Mouse (Mus musculus): ENCODE measurements around the gene Cyld. TPM values are rescaled to one million over a fixed set of nuclear protein-coding genes. Genes with fewer than 3 reads are reported as not detected.
A peak's percentile ranks its signal among the peaks of the same experiment; 100 is the strongest.
"Not testable (repeated sequence)": the region's sequence is repeated elsewhere in the genome, so short reads cannot be mapped to it uniquely, and the experiment has no call there.

The Cyld gene
- 12.9 and 13.2 TPM in 2 replicates for polyA plus RNA-seq (2014; fragmentation: Nextera tagmentation; extraction: Ambion mirVana)

- DNase-seq (ENCODE audit: low spot score) (peak; percentile 99), ATAC-seq (replicated peaks; ENCODE audit: low FRiP score) (peak; percentile 98)
- Histone ChIP-seq H3K27ac (ENCODE audit: low read depth, low read length) (no peak within 1 kb of the TSS), H3K27me3 (ENCODE audit: control insufficient read depth, insufficient read depth, low read length) (no peaks in the 10 kb centered on the region), H3K36me3 (ENCODE audit: control insufficient read depth, insufficient read depth, low read length) (no peaks in the 10 kb centered on the region), H3K4me1 (replicated peaks; ENCODE audit: control insufficient read depth, insufficient read depth, low read length) (no peaks in the 10 kb centered on the region), H3K4me3 (ENCODE audit: low read depth, low read length) (peak within 1 kb of the TSS; percentile 64), H3K4me2 (ENCODE audit: low read depth, low read length, severe bottlenecking) (peak within 1 kb of the TSS; percentile 82), H3K9me3 (ENCODE audit: control insufficient read depth, low read length) (no peaks in the 10 kb centered on the region), H3K9ac (ENCODE audit: low read length) (peak within 1 kb of the TSS; percentile 62)
- WGBS = under 1% methylated on average over 79 of the region's 80 CpGs
Measured at GRCm38 (mm10) chr8:88696721-88697641, at the start of gene Cyld. Gene Cyld (plus strand): TSS chr8:88697028.

- Histone ChIP-seq H3K9me3 (ENCODE audit: control insufficient read depth, low read length) (no peaks in the 10 kb centered on the region), H3K36me3 (ENCODE audit: control insufficient read depth, insufficient read depth, low read length) (no peaks in the 10 kb centered on the region), H3K9ac (ENCODE audit: low read length) (no peak overlapping the region), H3K27ac (ENCODE audit: low read depth, low read length) (no peak overlapping the region), H3K4me2 (ENCODE audit: low read depth, low read length, severe bottlenecking) (no peak overlapping the region), H3K4me3 (ENCODE audit: low read depth, low read length) (no peak overlapping the region), H3K27me3 (ENCODE audit: control insufficient read depth, insufficient read depth, low read length) (no peaks in the 10 kb centered on the region), H3K4me1 (replicated peaks; ENCODE audit: control insufficient read depth, insufficient read depth, low read length) (peaks cover 5% of the 10 kb centered on the region; the same call in 1 of the 2 replicates)
- DNase-seq (ENCODE audit: low spot score) (no peak), ATAC-seq (replicated peaks; ENCODE audit: low FRiP score) (0 out of 2 replicates have a peak, but pooled peaks have one; percentile 18)
Measured at GRCm38 (mm10) chr8:88648322-88648721, 48.5 kb upstream of the Cyld start.

- H3K36me3 ChIP-seq (ENCODE audit: control insufficient read depth, insufficient read depth, low read length) = no peaks in the 10 kb centered on the region
- no peaks in the 10 kb centered on the region for H3K9me3 ChIP-seq (ENCODE audit: control insufficient read depth, low read length)
- no peak overlapping the region for H3K4me2 ChIP-seq (ENCODE audit: low read depth, low read length, severe bottlenecking)
- no peak overlapping the region for H3K27ac ChIP-seq (ENCODE audit: low read depth, low read length)
- H3K4me1 ChIP-seq (replicated peaks; ENCODE audit: control insufficient read depth, insufficient read depth, low read length) = peaks cover 5% of the 10 kb centered on the region; the same call in 1 of the 2 replicates
- H3K9ac ChIP-seq (ENCODE audit: low read length) = no peak overlapping the region
- no peak for DNase-seq (ENCODE audit: low spot score)
- ATAC-seq (replicated peaks; ENCODE audit: low FRiP score) = no peak
- no peaks in the 10 kb centered on the region for H3K27me3 ChIP-seq (ENCODE audit: control insufficient read depth, insufficient read depth, low read length)
- 84% methylated on average over 6 of the region's 6 CpGs for WGBS
- no peak overlapping the region for H3K4me3 ChIP-seq (ENCODE audit: low read depth, low read length)
Measured at GRCm38 (mm10) chr8:88650016-88650708, 46.7 kb upstream of the Cyld start.

GRCm38 (mm10) chr8:88651122-88651521 lies 45.7 kb upstream of the Cyld start:
- not testable (repeated sequence) for H3K36me3 ChIP-seq (ENCODE audit: control insufficient read depth, insufficient read depth, low read length); ATAC-seq (replicated peaks; ENCODE audit: low FRiP score)

GRCm38 (mm10) chr8:88655334-88655733 lies 41.5 kb upstream of the Cyld start:
- H3K27me3 ChIP-seq (ENCODE audit: control insufficient read depth, insufficient read depth, low read length) = no peaks in the 10 kb centered on the region
- no peak for ATAC-seq (replicated peaks; ENCODE audit: low FRiP score)

More at GRCm38 (mm10) chr8:88651122-88651521, 45.7 kb upstream of the Cyld start:
- not testable (repeated sequence) for H3K9me3 ChIP-seq (ENCODE audit: control insufficient read depth, low read length); H3K4me1 ChIP-seq (replicated peaks; ENCODE audit: control insufficient read depth, insufficient read depth, low read length); H3K4me3 ChIP-seq (ENCODE audit: low read depth, low read length); H3K27ac ChIP-seq (ENCODE audit: low read depth, low read length); H3K4me2 ChIP-seq (ENCODE audit: low read depth, low read length, severe bottlenecking); DNase-seq (ENCODE audit: low spot score); H3K9ac ChIP-seq (ENCODE audit: low read length); H3K27me3 ChIP-seq (ENCODE audit: control insufficient read depth, insufficient read depth, low read length)
- 77% methylated on average over 4 of the region's 4 CpGs for WGBS

GRCm38 (mm10) chr8:88659873-88660272 lies 37.0 kb upstream of the Cyld start:
- Histone ChIP-seq H3K27me3 (ENCODE audit: control insufficient read depth, insufficient read depth, low read length) (no peaks in the 10 kb centered on the region), H3K4me1 (replicated peaks; ENCODE audit: control insufficient read depth, insufficient read depth, low read length) (no peaks in the 10 kb centered on the region), H3K4me3 (ENCODE audit: low read depth, low read length) (no peak overlapping the region), H3K27ac (ENCODE audit: low read depth, low read length) (no peak overlapping the region), H3K9ac (ENCODE audit: low read length) (no peak overlapping the region), H3K36me3 (ENCODE audit: control insufficient read depth, insufficient read depth, low read length) (no peaks in the 10 kb centered on the region), H3K4me2 (ENCODE audit: low read depth, low read length, severe bottlenecking) (no peak overlapping the region), H3K9me3 (ENCODE audit: control insufficient read depth, low read length) (no peaks in the 10 kb centered on the region)
- DNase-seq (ENCODE audit: low spot score) (no peak), ATAC-seq (replicated peaks; ENCODE audit: low FRiP score) (no peak)
- WGBS = 90% methylated on average over 3 of the region's 3 CpGs

More at GRCm38 (mm10) chr8:88655334-88655733, 41.5 kb upstream of the Cyld start:
- Histone ChIP-seq H3K36me3 (ENCODE audit: control insufficient read depth, insufficient read depth, low read length) (no peaks in the 10 kb centered on the region), H3K4me3 (ENCODE audit: low read depth, low read length) (no peak overlapping the region), H3K4me2 (ENCODE audit: low read depth, low read length, severe bottlenecking) (no peak overlapping the region), H3K9ac (ENCODE audit: low read length) (no peak overlapping the region), H3K4me1 (replicated peaks; ENCODE audit: control insufficient read depth, insufficient read depth, low read length) (no peaks in the 10 kb centered on the region), H3K27ac (ENCODE audit: low read depth, low read length) (no peak overlapping the region), H3K9me3 (ENCODE audit: control insufficient read depth, low read length) (no peaks in the 10 kb centered on the region)
- DNase-seq (ENCODE audit: low spot score) = no peak

DNA sequence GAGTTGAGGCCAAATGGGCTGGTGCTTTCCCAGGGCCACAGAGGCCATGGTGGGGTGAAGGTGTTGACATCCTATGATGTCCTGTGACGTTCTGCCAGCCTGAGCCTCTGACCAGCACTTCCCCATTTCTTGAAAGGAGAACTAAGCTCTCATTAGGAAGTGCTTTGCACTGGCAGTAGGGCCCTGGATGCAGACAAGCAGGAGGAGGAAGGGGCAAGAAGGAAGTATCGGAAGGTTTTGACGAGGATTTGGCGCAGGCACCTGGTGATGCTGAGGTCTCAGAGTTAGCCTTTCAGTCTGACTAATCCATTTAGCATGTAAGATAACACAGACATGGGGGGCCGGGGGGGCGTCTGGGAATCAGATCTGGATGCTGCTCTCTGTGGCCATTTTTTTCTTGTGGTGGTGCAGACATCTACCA lies 34.4 kb upstream of the Cyld start:
- H3K9me3 ChIP-seq (ENCODE audit: control insufficient read depth, low read length) = no peaks in the 10 kb centered on the region
- ATAC-seq (replicated peaks; ENCODE audit: low FRiP score) = no peak
- H3K9ac ChIP-seq (ENCODE audit: low read length) = no peak overlapping the region
- 83% methylated on average over 6 of the region's 6 CpGs for WGBS
- no peak overlapping the region for H3K4me2 ChIP-seq (ENCODE audit: low read depth, low read length, severe bottlenecking)
- no peaks in the 10 kb centered on the region for H3K4me1 ChIP-seq (replicated peaks; ENCODE audit: control insufficient read depth, insufficient read depth, low read length)
- no peaks in the 10 kb centered on the region for H3K36me3 ChIP-seq (ENCODE audit: control insufficient read depth, insufficient read depth, low read length)
- no peak overlapping the region for H3K4me3 ChIP-seq (ENCODE audit: low read depth, low read length)
- H3K27ac ChIP-seq (ENCODE audit: low read depth, low read length) = no peak overlapping the region
- DNase-seq (ENCODE audit: low spot score) = no peak
- H3K27me3 ChIP-seq (ENCODE audit: control insufficient read depth, insufficient read depth, low read length) = no peaks in the 10 kb centered on the region

DNA sequence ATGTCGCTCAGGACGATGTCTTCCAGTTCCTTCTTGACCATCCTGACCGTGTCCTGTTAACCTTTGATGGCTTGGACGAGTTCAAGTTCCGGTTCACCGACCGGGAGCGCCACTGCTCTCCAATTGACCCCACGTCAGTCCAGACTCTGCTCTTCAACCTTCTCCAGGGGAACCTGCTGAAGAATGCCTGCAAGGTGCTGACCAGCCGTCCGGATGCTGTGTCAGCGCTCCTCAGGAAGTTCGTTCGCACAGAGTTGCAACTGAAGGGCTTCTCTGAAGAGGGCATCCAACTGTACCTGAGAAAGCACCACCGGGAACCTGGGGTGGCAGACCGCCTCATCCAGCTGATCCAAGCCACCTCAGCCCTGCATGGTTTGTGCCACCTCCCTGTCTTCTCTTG lies 32.7 kb upstream of the Cyld start:
- Histone ChIP-seq H3K36me3 (ENCODE audit: control insufficient read depth, insufficient read depth, low read length) (no peaks in the 10 kb centered on the region), H3K9ac (ENCODE audit: low read length) (no peak overlapping the region), H3K9me3 (ENCODE audit: control insufficient read depth, low read length) (no peaks in the 10 kb centered on the region), H3K27ac (ENCODE audit: low read depth, low read length) (no peak overlapping the region), H3K4me2 (ENCODE audit: low read depth, low read length, severe bottlenecking) (no peak overlapping the region), H3K4me3 (ENCODE audit: low read depth, low read length) (no peak overlapping the region), H3K27me3 (ENCODE audit: control insufficient read depth, insufficient read depth, low read length) (no peaks in the 10 kb centered on the region), H3K4me1 (replicated peaks; ENCODE audit: control insufficient read depth, insufficient read depth, low read length) (no peaks in the 10 kb centered on the region)
- DNase-seq (ENCODE audit: low spot score) (no peak), ATAC-seq (replicated peaks; ENCODE audit: low FRiP score) (no peak)
- WGBS = 84% methylated on average over 16 of the region's 16 CpGs

Data from forebrain, embryonic 11.5 days (tissue).